Mouse (Mus musculus): ENCODE results near the gene Atrnl1. TPM values are rescaled to one million over a fixed set of nuclear protein-coding genes. Genes with fewer than 3 reads are reported as not detected.

The Atrnl1 gene
- polyA plus RNA-seq, 1 experiment from 2014 or later, result 7.8 TPM

DNA sequence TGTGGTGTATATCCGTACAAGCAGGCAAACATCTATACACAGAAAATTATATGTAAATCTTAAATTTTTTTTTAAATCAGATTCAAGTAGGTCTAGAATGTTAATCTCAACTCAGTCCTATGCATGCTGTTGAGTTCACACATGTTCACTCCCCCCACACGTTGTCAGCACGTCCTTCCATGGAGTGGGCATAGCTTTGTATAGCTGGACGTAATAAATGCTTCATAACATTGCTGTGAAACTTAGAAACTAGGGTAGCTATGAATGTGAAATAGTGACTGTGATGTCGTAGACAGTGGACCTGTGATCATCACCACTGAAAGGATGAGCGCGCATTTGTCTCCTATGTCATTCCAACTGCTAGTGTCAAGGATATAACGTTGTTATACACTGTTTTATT, 278.0 kb downstream of the Atrnl1 start:
- Histone ChIP-seq H3K4me2 (ENCODE audit: low read depth, low read length) (no peak overlapping the region), H3K27ac (replicated peaks; ENCODE audit: low read depth, low read length) (no peak overlapping the region), H3K36me3 (replicated peaks; ENCODE audit: control insufficient read depth, insufficient read depth, low read depth, low read length) (no peaks in the 10 kb centered on the region), H3K9ac (replicated peaks; ENCODE audit: low read length) (no peak overlapping the region), H3K4me1 (ENCODE audit: control insufficient read depth, insufficient read depth, low read length) (no peaks in the 10 kb centered on the region), H3K4me3 (ENCODE audit: low read depth, low read length) (no peak overlapping the region), H3K9me3 (replicated peaks; ENCODE audit: control insufficient read depth, low read length) (no peaks in the 10 kb centered on the region), H3K27me3 (ENCODE audit: control insufficient read depth, insufficient read depth, low read length) (no peaks in the 10 kb centered on the region)
- WGBS, result 90% methylated on average over 8 of the region's 8 CpGs
- DNase-seq (ENCODE audit: low spot score) (no peak), ATAC-seq (replicated peaks; ENCODE audit: insufficient number of reproducible peaks, low FRiP score, low TSS enrichment, low read depth) (no peak)

GRCm38 (mm10) chr19:57889741-57890140, 278.9 kb downstream of the Atrnl1 start:
- no peak overlapping the region for H3K4me2 ChIP-seq (ENCODE audit: low read depth, low read length)
- ATAC-seq (replicated peaks; ENCODE audit: insufficient number of reproducible peaks, low FRiP score, low TSS enrichment, low read depth) (no peak), DNase-seq (ENCODE audit: low spot score) (no peak)
- no peaks in the 10 kb centered on the region for H3K36me3 ChIP-seq (replicated peaks; ENCODE audit: control insufficient read depth, insufficient read depth, low read depth, low read length)
- no peak overlapping the region for H3K4me3 ChIP-seq (ENCODE audit: low read depth, low read length)
- no peaks in the 10 kb centered on the region for H3K27me3 ChIP-seq (ENCODE audit: control insufficient read depth, insufficient read depth, low read length)
- no peak overlapping the region for H3K27ac ChIP-seq (replicated peaks; ENCODE audit: low read depth, low read length)
- H3K9me3 ChIP-seq (replicated peaks; ENCODE audit: control insufficient read depth, low read length), result no peaks in the 10 kb centered on the region
- WGBS, result 48% methylated on average over 3 of the region's 3 CpGs
- H3K9ac ChIP-seq (replicated peaks; ENCODE audit: low read length), result no peak overlapping the region
- H3K4me1 ChIP-seq (ENCODE audit: control insufficient read depth, insufficient read depth, low read length), result no peaks in the 10 kb centered on the region

- DNase-seq (ENCODE audit: low spot score) (no peak), ATAC-seq (replicated peaks; ENCODE audit: insufficient number of reproducible peaks, low FRiP score, low TSS enrichment, low read depth) (no peak)
- WGBS, result 44% methylated on average over 3 of the region's 3 CpGs
These were observed 280.1 kb downstream of the Atrnl1 start for GRCm38 (mm10) chr19:57890954-57891353.

DNA sequence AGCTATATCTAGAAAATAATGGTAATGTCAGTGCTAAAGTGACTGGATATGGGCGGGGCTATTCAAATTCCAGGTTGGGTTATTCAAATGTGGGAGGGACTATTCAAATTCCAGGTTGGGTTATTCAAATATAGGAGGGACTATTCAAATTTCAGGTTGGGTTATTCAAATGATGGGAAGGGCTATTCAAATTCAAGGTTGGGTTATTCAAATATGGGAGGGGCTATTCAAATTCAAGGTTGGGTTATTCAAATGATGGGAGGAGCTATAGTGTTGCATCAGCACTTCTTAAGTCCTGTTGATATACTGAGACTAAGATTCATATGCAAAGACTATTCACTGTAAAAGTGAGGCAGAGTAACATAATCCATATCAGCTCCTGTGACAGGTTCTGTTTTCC, 283.4 kb downstream of the Atrnl1 start:
- H3K9me3 ChIP-seq (replicated peaks; ENCODE audit: control insufficient read depth, low read length), result no peaks in the 10 kb centered on the region
- no peaks in the 10 kb centered on the region for H3K27me3 ChIP-seq (ENCODE audit: control insufficient read depth, insufficient read depth, low read length)
- no peak overlapping the region for H3K27ac ChIP-seq (replicated peaks; ENCODE audit: low read depth, low read length)
- no peaks in the 10 kb centered on the region for H3K36me3 ChIP-seq (replicated peaks; ENCODE audit: control insufficient read depth, insufficient read depth, low read depth, low read length)
- H3K4me1 ChIP-seq (ENCODE audit: control insufficient read depth, insufficient read depth, low read length), result no peaks in the 10 kb centered on the region
- no peak overlapping the region for H3K4me2 ChIP-seq (ENCODE audit: low read depth, low read length)
- no peak for ATAC-seq (replicated peaks; ENCODE audit: insufficient number of reproducible peaks, low FRiP score, low TSS enrichment, low read depth)
- H3K4me3 ChIP-seq (ENCODE audit: low read depth, low read length), result no peak overlapping the region
- no peak overlapping the region for H3K9ac ChIP-seq (replicated peaks; ENCODE audit: low read length)
- DNase-seq (ENCODE audit: low spot score), result no peak
- 34% methylated on average over 1 of the region's 1 CpGs for WGBS

More at GRCm38 (mm10) chr19:57890954-57891353, 280.1 kb downstream of the Atrnl1 start:
- Histone ChIP-seq H3K27me3 (ENCODE audit: control insufficient read depth, insufficient read depth, low read length) (no peaks in the 10 kb centered on the region), H3K4me1 (ENCODE audit: control insufficient read depth, insufficient read depth, low read length) (no peaks in the 10 kb centered on the region), H3K9me3 (replicated peaks; ENCODE audit: control insufficient read depth, low read length) (no peaks in the 10 kb centered on the region), H3K4me3 (ENCODE audit: low read depth, low read length) (no peak overlapping the region), H3K4me2 (ENCODE audit: low read depth, low read length) (no peak overlapping the region), H3K36me3 (replicated peaks; ENCODE audit: control insufficient read depth, insufficient read depth, low read depth, low read length) (no peaks in the 10 kb centered on the region), H3K9ac (replicated peaks; ENCODE audit: low read length) (no peak overlapping the region), H3K27ac (replicated peaks; ENCODE audit: low read depth, low read length) (no peak overlapping the region)

GRCm38 (mm10) chr19:57900037-57900436, 289.2 kb downstream of the Atrnl1 start:
- 78% methylated on average over 1 of the region's 1 CpGs for WGBS
- ATAC-seq (replicated peaks; ENCODE audit: insufficient number of reproducible peaks, low FRiP score, low TSS enrichment, low read depth) (no peak), DNase-seq (ENCODE audit: low spot score) (peak; percentile 35)
- no peak overlapping the region for H3K9ac ChIP-seq (replicated peaks; ENCODE audit: low read length)
- no peak overlapping the region for H3K27ac ChIP-seq (replicated peaks; ENCODE audit: low read depth, low read length)
- no peaks in the 10 kb centered on the region for H3K9me3 ChIP-seq (replicated peaks; ENCODE audit: control insufficient read depth, low read length)
- no peak overlapping the region for H3K4me3 ChIP-seq (ENCODE audit: low read depth, low read length)
- no peaks in the 10 kb centered on the region for H3K27me3 ChIP-seq (ENCODE audit: control insufficient read depth, insufficient read depth, low read length)
- H3K4me2 ChIP-seq (ENCODE audit: low read depth, low read length), result no peak overlapping the region
- no peaks in the 10 kb centered on the region for H3K36me3 ChIP-seq (replicated peaks; ENCODE audit: control insufficient read depth, insufficient read depth, low read depth, low read length)
- no peaks in the 10 kb centered on the region for H3K4me1 ChIP-seq (ENCODE audit: control insufficient read depth, insufficient read depth, low read length)

DNA sequence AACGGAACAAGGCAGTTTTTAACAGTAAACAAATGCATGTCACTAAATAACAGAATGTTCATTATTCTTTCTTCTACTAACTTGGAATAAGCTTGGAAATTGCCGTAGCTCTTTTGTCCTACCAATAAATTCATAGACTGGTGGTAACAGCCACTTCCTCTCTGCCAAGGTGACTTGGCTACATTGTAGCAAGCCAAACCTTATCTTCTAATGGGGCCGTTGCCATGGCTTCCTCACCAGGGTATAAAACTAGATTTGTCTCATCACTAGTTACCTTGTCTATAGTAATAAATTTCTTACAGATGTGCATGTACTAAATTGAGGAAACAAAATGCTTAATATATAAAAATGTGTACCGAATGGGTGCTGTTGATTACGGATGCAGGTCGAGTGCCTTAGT, 298.6 kb downstream of the Atrnl1 start:
- Histone ChIP-seq H3K27ac (replicated peaks; ENCODE audit: low read depth, low read length) (no peak overlapping the region), H3K4me2 (ENCODE audit: low read depth, low read length) (no peak overlapping the region), H3K27me3 (ENCODE audit: control insufficient read depth, insufficient read depth, low read length) (no peaks in the 10 kb centered on the region), H3K9me3 (replicated peaks; ENCODE audit: control insufficient read depth, low read length) (no peaks in the 10 kb centered on the region), H3K4me1 (ENCODE audit: control insufficient read depth, insufficient read depth, low read length) (no peaks in the 10 kb centered on the region), H3K9ac (replicated peaks; ENCODE audit: low read length) (no peak overlapping the region), H3K4me3 (ENCODE audit: low read depth, low read length) (no peak overlapping the region), H3K36me3 (replicated peaks; ENCODE audit: control insufficient read depth, insufficient read depth, low read depth, low read length) (no peaks in the 10 kb centered on the region)
- WGBS, result 91% methylated on average over 6 of the region's 6 CpGs
- ATAC-seq (replicated peaks; ENCODE audit: insufficient number of reproducible peaks, low FRiP score, low TSS enrichment, low read depth), result no peak
- no peak for DNase-seq (ENCODE audit: low spot score)

- Histone ChIP-seq H3K9me3 (replicated peaks; ENCODE audit: control insufficient read depth, low read length) (no peaks in the 10 kb centered on the region), H3K4me3 (ENCODE audit: low read depth, low read length) (no peak overlapping the region), H3K27ac (replicated peaks; ENCODE audit: low read depth, low read length) (no peak overlapping the region), H3K27me3 (ENCODE audit: control insufficient read depth, insufficient read depth, low read length) (no peaks in the 10 kb centered on the region), H3K4me2 (ENCODE audit: low read depth, low read length) (no peak overlapping the region), H3K9ac (replicated peaks; ENCODE audit: low read length) (no peak overlapping the region), H3K36me3 (replicated peaks; ENCODE audit: control insufficient read depth, insufficient read depth, low read depth, low read length) (no peaks in the 10 kb centered on the region), H3K4me1 (ENCODE audit: control insufficient read depth, insufficient read depth, low read length) (no peaks in the 10 kb centered on the region)
- DNase-seq (ENCODE audit: low spot score) (no peak), ATAC-seq (replicated peaks; ENCODE audit: insufficient number of reproducible peaks, low FRiP score, low TSS enrichment, low read depth) (no peak)
- WGBS, result 84% methylated on average over 6 of the region's 6 CpGs
These were observed 299.8 kb downstream of the Atrnl1 start for GRCm38 (mm10) chr19:57910650-57911049.

- WGBS, result 43% methylated on average over 6 of the region's 6 CpGs
- no peak overlapping the region for H3K9ac ChIP-seq (replicated peaks; ENCODE audit: low read length)
- H3K9me3 ChIP-seq (replicated peaks; ENCODE audit: control insufficient read depth, low read length), result no peaks in the 10 kb centered on the region
- peak; percentile 76 for DNase-seq (ENCODE audit: low spot score)
- H3K36me3 ChIP-seq (replicated peaks; ENCODE audit: control insufficient read depth, insufficient read depth, low read depth, low read length), result no peaks in the 10 kb centered on the region
- H3K4me3 ChIP-seq (ENCODE audit: low read depth, low read length), result no peak overlapping the region
- no peaks in the 10 kb centered on the region for H3K27me3 ChIP-seq (ENCODE audit: control insufficient read depth, insufficient read depth, low read length)
- no peaks in the 10 kb centered on the region for H3K4me1 ChIP-seq (ENCODE audit: control insufficient read depth, insufficient read depth, low read length)
- H3K4me2 ChIP-seq (ENCODE audit: low read depth, low read length), result no peak overlapping the region
- no peak for ATAC-seq (replicated peaks; ENCODE audit: insufficient number of reproducible peaks, low FRiP score, low TSS enrichment, low read depth)
- H3K27ac ChIP-seq (replicated peaks; ENCODE audit: low read depth, low read length), result no peak overlapping the region
These were observed 305.5 kb downstream of the Atrnl1 start for GRCm38 (mm10) chr19:57916325-57916724.
